Mouse (Mus musculus): ENCODE measurements around the gene Impg2.

Gene Impg2

GRCm38 (mm10) chr16:56304167-56304566 is 100.1 kb downstream of the Impg2 start:
- no peak for DNase-seq

- no peak for DNase-seq
Measured at GRCm38 (mm10) chr16:56307575-56307974, 103.5 kb downstream of the Impg2 start.

- DNase-seq: no peak
Measured at GRCm38 (mm10) chr16:56311291-56311690, 107.2 kb downstream of the Impg2 start.

Measured in layer of hippocampus, adult 9-11 months (tissue).